Mouse (Mus musculus): Measurements from ENCODE around the gene Abcg5. TPM values are rescaled to one million over a fixed set of nuclear protein-coding genes. Genes with fewer than 3 reads are reported as not detected.

Gene Abcg5
- polyA plus RNA-seq, 1 experiment from 2014 or later = 0.52 TPM

DNA sequence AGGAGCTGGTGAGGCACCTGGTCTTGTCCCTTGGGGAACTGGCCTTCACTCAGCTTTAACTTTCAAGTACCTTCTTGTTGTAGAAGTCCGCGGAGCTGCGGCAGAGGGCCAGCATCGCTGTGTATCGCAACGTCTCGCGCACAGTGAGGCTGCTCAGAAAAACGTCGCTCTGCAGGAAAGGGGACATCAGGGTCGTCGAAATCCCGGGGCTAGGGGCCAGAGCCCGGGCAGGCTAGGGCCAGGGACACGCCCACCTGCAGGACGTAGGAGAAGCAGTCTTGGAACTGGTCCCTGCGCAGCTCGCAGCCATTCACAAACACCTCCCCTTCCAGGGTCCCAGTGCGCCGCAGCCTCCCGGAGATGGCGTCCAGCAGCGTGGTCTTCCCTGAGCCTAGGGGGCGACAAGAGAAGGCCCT, 6.9 kb downstream of the Abcg5 start, which contains the start of gene Abcg8:
Gene Abcg8, plus strand, starts transcription at position 352 of the 416 bp plus-strand sequence.
- 2% methylated on average over 24 of the region's 24 CpGs for WGBS
- Histone ChIP-seq H3K27me3 (ENCODE audit: control insufficient read depth, insufficient read depth, low read length) (0 out of 2 replicates have a peak, but pooled peaks cover 2% of the 10 kb centered on the region), H3K9me3 (ENCODE audit: control insufficient read depth, low read length) (no peaks in the 10 kb centered on the region), H3K9ac (ENCODE audit: low read length) (peak within 1 kb of the TSS; percentile 48), H3K36me3 (ENCODE audit: control insufficient read depth, insufficient read depth, low read length) (no peaks in the 10 kb centered on the region), H3K27ac (ENCODE audit: low read depth, low read length) (no peak within 1 kb of the TSS), H3K4me3 (ENCODE audit: low read depth, low read length) (peak within 1 kb of the TSS; percentile 23), H3K4me1 (ENCODE audit: control insufficient read depth, insufficient read depth, low read length) (no peaks in the 10 kb centered on the region), H3K4me2 (ENCODE audit: low read depth) (peak within 1 kb of the TSS; percentile 63)
- no peak for ATAC-seq (ENCODE audit: insufficient read depth, low FRiP score, low TSS enrichment)
- DNase-seq (ENCODE audit: low spot score) = peak; percentile 50

GRCm38 (mm10) chr17:84675204-84675603, 7.6 kb downstream of the Abcg5 start:
- Histone ChIP-seq H3K9ac (ENCODE audit: low read length) (no peak overlapping the region), H3K4me1 (ENCODE audit: control insufficient read depth, insufficient read depth, low read length) (no peaks in the 10 kb centered on the region), H3K4me2 (ENCODE audit: low read depth) (no peak overlapping the region), H3K4me3 (ENCODE audit: low read depth, low read length) (no peak overlapping the region), H3K27me3 (ENCODE audit: control insufficient read depth, insufficient read depth, low read length) (0 out of 2 replicates have a peak, but pooled peaks cover 2% of the 10 kb centered on the region), H3K9me3 (ENCODE audit: control insufficient read depth, low read length) (no peaks in the 10 kb centered on the region), H3K27ac (ENCODE audit: low read depth, low read length) (no peak overlapping the region), H3K36me3 (ENCODE audit: control insufficient read depth, insufficient read depth, low read length) (no peaks in the 10 kb centered on the region)
- no peak for ATAC-seq (ENCODE audit: insufficient read depth, low FRiP score, low TSS enrichment)
- 66% methylated on average over 4 of the region's 4 CpGs for WGBS
- no peak for DNase-seq (ENCODE audit: low spot score)

DNA sequence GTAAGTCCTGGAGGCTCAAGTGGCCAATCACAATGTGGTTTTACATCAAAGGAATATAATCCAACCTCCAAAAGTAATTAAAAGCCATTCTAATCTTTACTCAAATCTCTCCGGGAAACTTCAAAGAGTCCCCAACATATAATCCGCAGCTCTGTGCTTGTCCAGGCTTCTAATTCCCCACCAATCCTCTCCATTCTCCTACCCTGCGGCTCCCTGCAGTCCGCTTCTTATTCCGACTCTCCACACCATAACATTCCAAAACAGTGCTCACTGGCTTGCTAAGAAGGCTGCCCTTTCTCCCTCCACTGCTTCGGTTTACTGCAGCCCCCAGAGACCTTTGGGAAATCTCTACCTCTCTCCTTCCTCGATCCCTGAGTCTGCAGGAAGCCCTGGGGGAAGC, 8.8 kb downstream of the Abcg5 start:
- no peaks in the 10 kb centered on the region for H3K4me1 ChIP-seq (ENCODE audit: control insufficient read depth, insufficient read depth, low read length)
- H3K9me3 ChIP-seq (ENCODE audit: control insufficient read depth, low read length) = no peaks in the 10 kb centered on the region
- DNase-seq (ENCODE audit: low spot score) (peak; percentile 4), ATAC-seq (ENCODE audit: insufficient read depth, low FRiP score, low TSS enrichment) (no peak)
- H3K27me3 ChIP-seq (ENCODE audit: control insufficient read depth, insufficient read depth, low read length) = 0 out of 2 replicates have a peak, but pooled peaks cover 2% of the 10 kb centered on the region
- WGBS = 52% methylated on average over 7 of the region's 7 CpGs
- H3K4me2 ChIP-seq (ENCODE audit: low read depth) = no peak overlapping the region
- H3K9ac ChIP-seq (ENCODE audit: low read length) = no peak overlapping the region
- no peak overlapping the region for H3K27ac ChIP-seq (ENCODE audit: low read depth, low read length)
- H3K4me3 ChIP-seq (ENCODE audit: low read depth, low read length) = no peak overlapping the region
- H3K36me3 ChIP-seq (ENCODE audit: control insufficient read depth, insufficient read depth, low read length) = no peaks in the 10 kb centered on the region

DNA sequence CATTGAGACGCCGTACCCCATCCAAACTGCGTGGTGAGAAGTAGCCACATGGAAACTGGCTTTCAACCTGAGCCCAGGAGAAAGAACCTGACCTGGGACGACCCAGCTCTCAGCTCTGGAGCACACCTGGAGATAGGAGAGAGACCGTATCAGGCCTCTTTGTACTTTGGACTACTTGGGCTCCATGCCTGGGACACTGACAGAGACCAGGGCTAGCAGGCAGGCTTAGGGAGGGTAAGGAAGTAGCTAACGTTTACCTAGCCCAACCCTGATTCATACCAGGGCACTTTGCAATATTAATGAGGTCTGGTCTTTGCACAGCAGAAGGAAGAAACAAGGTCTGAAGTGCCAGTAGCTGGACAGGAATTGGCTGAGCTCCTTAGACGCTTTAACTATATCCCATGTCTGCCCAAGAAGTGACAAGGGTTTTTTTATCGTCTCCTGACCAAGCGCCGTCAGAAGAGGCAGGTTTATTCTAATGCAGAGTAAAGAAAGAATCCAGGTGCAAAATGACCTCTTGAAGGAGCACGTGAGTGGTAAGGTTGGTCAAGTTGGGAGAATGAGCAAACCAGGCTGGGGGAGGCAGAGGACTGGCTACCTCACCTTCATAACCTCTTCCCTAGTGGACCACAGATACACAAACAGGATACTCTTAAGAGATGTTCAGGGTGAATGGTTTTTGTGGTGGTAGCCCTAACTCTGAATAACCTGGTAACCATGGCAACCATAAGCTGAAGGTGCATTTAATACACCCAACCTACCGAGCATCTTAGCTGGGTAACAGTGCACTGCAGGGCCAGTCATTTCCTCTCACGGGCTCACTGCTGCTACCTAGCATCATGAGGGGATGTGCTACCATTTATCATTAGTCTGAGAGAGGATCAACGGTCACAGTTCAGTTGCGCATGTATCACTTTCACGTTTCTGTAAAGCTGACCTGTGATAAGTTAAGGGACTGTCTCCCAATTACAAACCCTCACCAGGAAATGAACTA, 10.1 kb downstream of the Abcg5 start:
- Histone ChIP-seq H3K36me3 (ENCODE audit: control insufficient read depth, insufficient read depth, low read length) (no peaks in the 10 kb centered on the region), H3K9ac (ENCODE audit: low read length) (no peak overlapping the region), H3K4me1 (ENCODE audit: control insufficient read depth, insufficient read depth, low read length) (no peaks in the 10 kb centered on the region), H3K4me2 (ENCODE audit: low read depth) (no peak overlapping the region), H3K27ac (ENCODE audit: low read depth, low read length) (no peak overlapping the region), H3K4me3 (ENCODE audit: low read depth, low read length) (no peak overlapping the region), H3K9me3 (ENCODE audit: control insufficient read depth, low read length) (no peaks in the 10 kb centered on the region), H3K27me3 (ENCODE audit: control insufficient read depth, insufficient read depth, low read length) (0 out of 2 replicates have a peak, but pooled peaks cover 2% of the 10 kb centered on the region)
- 82% methylated on average over 16 of the region's 16 CpGs for WGBS
- DNase-seq (ENCODE audit: low spot score) (peak; percentile 4), ATAC-seq (ENCODE audit: insufficient read depth, low FRiP score, low TSS enrichment) (no peak)

- no peaks in the 10 kb centered on the region for H3K9me3 ChIP-seq (ENCODE audit: control insufficient read depth, low read length)
- no peaks in the 10 kb centered on the region for H3K27me3 ChIP-seq (ENCODE audit: control insufficient read depth, insufficient read depth, low read length)
- ATAC-seq (ENCODE audit: insufficient read depth, low FRiP score, low TSS enrichment) (no peak), DNase-seq (ENCODE audit: low spot score) (peak; percentile 5)
- H3K36me3 ChIP-seq (ENCODE audit: control insufficient read depth, insufficient read depth, low read length) = no peaks in the 10 kb centered on the region
- H3K4me3 ChIP-seq (ENCODE audit: low read depth, low read length) = no peak overlapping the region
- no peak overlapping the region for H3K27ac ChIP-seq (ENCODE audit: low read depth, low read length)
- peaks cover 9% of the 10 kb centered on the region; the same call in 1 of the 2 replicates for H3K4me1 ChIP-seq (ENCODE audit: control insufficient read depth, insufficient read depth, low read length)
- H3K4me2 ChIP-seq (ENCODE audit: low read depth) = no peak overlapping the region
- H3K9ac ChIP-seq (ENCODE audit: low read length) = no peak overlapping the region
- 91% methylated on average over 3 of the region's 3 CpGs for WGBS
Observed at GRCm38 (mm10) chr17:84667848-84668247, 15.0 kb downstream of the Abcg5 start.

DNA sequence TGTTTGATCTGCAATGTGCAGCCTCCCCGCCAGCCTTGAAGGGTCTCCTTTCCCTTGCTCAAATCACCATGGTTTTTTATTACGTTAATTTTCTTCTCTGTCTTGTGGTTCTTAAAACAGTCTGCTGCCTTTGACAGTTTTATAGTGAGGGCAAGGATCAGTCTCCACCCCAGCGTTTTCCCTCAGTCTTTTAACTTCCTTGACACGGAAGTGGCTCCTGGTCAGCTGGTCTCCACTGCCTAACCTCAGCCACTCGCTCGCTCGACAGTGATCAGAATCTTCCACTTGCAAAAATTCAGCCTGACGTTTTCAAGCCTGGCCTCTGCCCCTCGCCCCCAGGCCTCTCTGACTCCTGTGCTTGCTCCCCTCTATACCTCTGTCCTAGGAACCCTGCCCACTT, 17.1 kb downstream of the Abcg5 start:
- no peak overlapping the region for H3K4me2 ChIP-seq (ENCODE audit: low read depth)
- no peak overlapping the region for H3K9ac ChIP-seq (ENCODE audit: low read length)
- H3K4me3 ChIP-seq (ENCODE audit: low read depth, low read length) = no peak overlapping the region
- no peak overlapping the region; the same call in 1 of the 2 replicates for H3K27ac ChIP-seq (ENCODE audit: low read depth, low read length)
- ATAC-seq (ENCODE audit: insufficient read depth, low FRiP score, low TSS enrichment) (no peak), DNase-seq (ENCODE audit: low spot score) (peak; percentile 19)
- H3K9me3 ChIP-seq (ENCODE audit: control insufficient read depth, low read length) = no peaks in the 10 kb centered on the region
- no peaks in the 10 kb centered on the region for H3K36me3 ChIP-seq (ENCODE audit: control insufficient read depth, insufficient read depth, low read length)
- 25% methylated on average over 9 of the region's 9 CpGs for WGBS
- H3K27me3 ChIP-seq (ENCODE audit: control insufficient read depth, insufficient read depth, low read length) = no peaks in the 10 kb centered on the region
- H3K4me1 ChIP-seq (ENCODE audit: control insufficient read depth, insufficient read depth, low read length) = peaks cover 9% of the 10 kb centered on the region; the same call in 1 of the 2 replicates

GRCm38 (mm10) chr17:84665053-84665452, 17.8 kb downstream of the Abcg5 start:
- Histone ChIP-seq H3K4me1 (ENCODE audit: control insufficient read depth, insufficient read depth, low read length) (peaks cover 9% of the 10 kb centered on the region; the same call in 1 of the 2 replicates), H3K27me3 (ENCODE audit: control insufficient read depth, insufficient read depth, low read length) (no peaks in the 10 kb centered on the region), H3K9ac (ENCODE audit: low read length) (no peak overlapping the region), H3K4me2 (ENCODE audit: low read depth) (no peak overlapping the region), H3K4me3 (ENCODE audit: low read depth, low read length) (no peak overlapping the region), H3K27ac (ENCODE audit: low read depth, low read length) (no peak overlapping the region), H3K9me3 (ENCODE audit: control insufficient read depth, low read length) (no peaks in the 10 kb centered on the region), H3K36me3 (ENCODE audit: control insufficient read depth, insufficient read depth, low read length) (no peaks in the 10 kb centered on the region)
- 29% methylated on average over 10 of the region's 10 CpGs for WGBS
- ATAC-seq (ENCODE audit: insufficient read depth, low FRiP score, low TSS enrichment) (no peak), DNase-seq (ENCODE audit: low spot score) (peak; percentile 10)

DNA sequence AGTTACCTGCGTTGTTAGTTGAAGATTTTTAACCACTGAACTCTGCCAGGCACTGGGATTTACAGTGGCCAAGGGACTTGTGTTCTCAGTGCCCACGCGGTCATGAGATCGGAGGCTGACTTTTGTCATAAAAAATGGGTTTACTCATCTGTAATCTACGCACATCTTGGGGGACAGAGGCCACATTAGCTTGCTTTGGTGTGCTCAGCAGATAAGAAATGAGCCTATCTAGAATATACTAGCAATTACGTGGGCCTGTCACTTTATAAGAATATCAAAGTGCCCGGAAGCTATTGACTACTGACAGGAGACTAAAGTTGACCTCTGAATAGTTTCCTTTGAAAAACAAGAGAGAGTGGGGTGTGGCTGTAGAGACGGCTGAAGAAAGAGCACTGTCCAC, 23.9 kb downstream of the Abcg5 start:
- ATAC-seq (ENCODE audit: insufficient read depth, low FRiP score, low TSS enrichment) (no peak), DNase-seq (ENCODE audit: low spot score) (no peak)
- no peaks in the 10 kb centered on the region for H3K9me3 ChIP-seq (ENCODE audit: control insufficient read depth, low read length)
- no peak overlapping the region for H3K9ac ChIP-seq (ENCODE audit: low read length)
- H3K4me2 ChIP-seq (ENCODE audit: low read depth) = no peak overlapping the region
- WGBS = 71% methylated on average over 8 of the region's 8 CpGs
- peaks cover 16% of the 10 kb centered on the region for H3K4me1 ChIP-seq (ENCODE audit: control insufficient read depth, insufficient read depth, low read length)
- no peak overlapping the region for H3K4me3 ChIP-seq (ENCODE audit: low read depth, low read length)
- no peak overlapping the region for H3K27ac ChIP-seq (ENCODE audit: low read depth, low read length)
- no peaks in the 10 kb centered on the region for H3K36me3 ChIP-seq (ENCODE audit: control insufficient read depth, insufficient read depth, low read length)
- H3K27me3 ChIP-seq (ENCODE audit: control insufficient read depth, insufficient read depth, low read length) = no peaks in the 10 kb centered on the region
